Mouse (Mus musculus) adrenal gland (tissue): ENCODE results near the gene Gm5447.

Source experiments
- intact Hi-C: fragments of 180-260 bp; cut with DNase I; formaldehyde crosslinking; loops from one replicate; pipeline ENCODE4 v1.15.1; 2025

Gm5447 gene

GRCm38 (mm10) chr13:30985598-30986466 lies 11.8 kb downstream of the Gm5447 start:
- intact Hi-C loops: loop anchor here (5.0 kb wide), 2 partner anchors 84 to 671 kb away; no protein-coding TSS in a partner anchor

GRCm38 (mm10) chr13:30986934-30987455 lies 13.0 kb downstream of the Gm5447 start:
- intact Hi-C loops: loop anchor here (5.0 kb wide), 2 partner anchors 85 to 670 kb away; no protein-coding TSS in a partner anchor

DNA sequence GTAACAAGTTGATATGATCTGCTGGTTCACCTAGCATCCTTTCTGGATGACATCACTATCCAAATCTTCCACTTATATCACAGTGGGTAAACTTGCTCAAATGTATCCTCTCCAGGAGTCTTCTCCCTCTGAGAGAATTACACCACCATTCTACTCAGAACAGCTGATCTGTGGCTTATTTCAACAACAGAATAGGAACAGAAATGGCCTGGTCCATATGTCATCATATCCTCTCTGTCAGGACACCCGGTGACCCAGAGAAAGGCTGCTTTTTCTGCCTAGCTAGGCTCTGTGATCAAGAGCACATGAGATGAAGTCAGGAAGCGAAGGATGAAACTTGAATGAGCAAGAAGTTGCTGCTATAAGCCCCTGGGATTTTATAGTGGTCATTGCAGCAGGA lies 13.7 kb downstream of the Gm5447 start:
- intact Hi-C loops: loop anchor here (5.0 kb wide), 2 partner anchors 85 to 670 kb away; no protein-coding TSS in a partner anchor

DNA sequence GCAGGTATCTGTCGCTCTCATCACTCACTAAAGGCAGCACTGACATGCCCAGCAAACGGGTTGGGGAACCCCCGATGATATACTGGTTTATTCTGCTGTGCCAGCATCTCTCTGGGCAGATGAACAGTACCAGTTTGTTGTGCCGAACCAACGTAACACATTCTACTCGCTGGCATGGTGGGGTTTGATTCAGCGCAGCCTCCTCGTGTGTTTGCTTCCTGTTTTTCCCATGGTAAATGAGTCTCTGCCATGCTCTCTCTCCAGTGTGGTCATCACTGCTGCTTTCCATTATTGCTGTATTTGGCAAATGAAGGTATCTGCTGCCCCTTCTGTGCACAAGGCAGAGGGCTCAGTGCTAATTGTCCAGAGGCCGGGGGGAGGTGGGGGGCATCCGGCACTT lies 15.7 kb downstream of the Gm5447 start:
- intact Hi-C loops: loop anchor here (5.0 to 10.0 kb wide), 3 partner anchors 87 to 668 kb away; no protein-coding TSS in a partner anchor

GRCm38 (mm10) chr13:30990233-30990632 lies 16.2 kb downstream of the Gm5447 start:
- intact Hi-C loops: loop anchor here (10.0 kb wide), 1 partner anchor 625 kb away; no protein-coding TSS in a partner anchor

GRCm38 (mm10) chr13:30993819-30994218 lies 19.8 kb downstream of the Gm5447 start:
- intact Hi-C loops: loop anchor here (10.0 kb wide), 1 partner anchor 621 kb away; no protein-coding TSS in a partner anchor

DNA sequence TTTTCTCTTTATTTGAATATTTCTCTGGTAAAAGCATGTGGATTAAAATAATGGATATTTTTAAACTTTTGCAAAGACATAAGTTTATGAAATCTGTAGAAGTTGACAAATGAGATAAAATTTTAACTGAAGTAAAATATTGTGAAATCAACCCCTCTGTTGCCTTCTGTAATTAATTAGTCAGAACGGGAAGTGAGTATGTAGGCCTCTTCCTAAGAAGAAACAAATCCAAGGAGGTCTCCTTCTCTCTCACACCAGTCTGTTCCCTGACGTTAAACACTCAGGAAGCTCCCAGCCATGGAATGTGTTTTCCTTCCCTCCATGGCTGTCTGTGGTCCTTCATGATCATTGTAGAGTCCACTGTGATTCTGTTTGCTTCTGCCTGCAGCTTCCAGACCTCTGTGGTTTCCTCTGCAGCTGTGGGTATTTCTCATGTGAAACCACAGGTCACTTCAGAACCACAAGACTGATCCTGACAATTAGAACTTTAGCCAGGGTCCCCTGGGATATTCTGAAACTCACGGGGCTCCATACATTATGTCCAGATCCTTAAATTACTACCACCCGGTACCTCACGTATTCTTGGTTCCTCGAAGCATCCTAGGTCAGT lies 20.4 kb downstream of the Gm5447 start:
- intact Hi-C loops: loop anchor here (10.0 kb wide), 1 partner anchor 620 kb away; no protein-coding TSS in a partner anchor

DNA sequence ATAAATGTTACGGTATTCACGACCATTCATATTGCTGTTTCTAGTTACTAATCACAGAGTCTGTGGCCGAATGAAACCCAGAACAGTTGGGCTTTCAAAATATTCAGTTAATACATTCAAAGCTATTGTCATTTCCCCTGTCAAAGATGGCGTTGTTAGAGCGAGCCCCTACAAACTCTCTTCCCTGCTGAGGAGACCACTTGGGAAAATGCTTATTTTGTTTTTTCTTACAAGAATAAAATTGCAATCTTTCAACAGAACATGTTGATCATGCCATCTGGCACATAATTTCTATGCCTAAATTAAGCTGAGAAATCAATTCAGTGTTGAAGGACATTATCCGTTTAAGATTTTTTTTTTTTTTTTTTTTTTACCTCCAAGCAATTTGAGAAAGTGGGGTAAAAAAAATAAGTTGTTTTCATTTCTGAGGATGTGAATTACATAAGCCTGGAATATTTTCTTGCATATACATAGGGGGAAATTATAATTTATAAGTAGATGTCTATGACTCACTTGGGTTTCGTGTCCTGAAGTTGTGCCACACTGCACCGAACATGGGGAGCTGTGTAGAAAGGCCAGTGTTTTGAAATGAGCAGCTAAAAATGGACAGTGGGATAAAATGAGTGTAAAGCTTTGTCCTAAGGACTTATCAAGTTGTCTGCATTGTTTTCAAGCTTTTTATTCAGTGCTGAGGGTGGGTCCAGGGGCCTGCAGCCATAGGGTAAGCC lies 23.7 kb downstream of the Gm5447 start:
- intact Hi-C loops: loop anchor here (10.0 kb wide), 1 partner anchor 617 kb away; no protein-coding TSS in a partner anchor

DNA sequence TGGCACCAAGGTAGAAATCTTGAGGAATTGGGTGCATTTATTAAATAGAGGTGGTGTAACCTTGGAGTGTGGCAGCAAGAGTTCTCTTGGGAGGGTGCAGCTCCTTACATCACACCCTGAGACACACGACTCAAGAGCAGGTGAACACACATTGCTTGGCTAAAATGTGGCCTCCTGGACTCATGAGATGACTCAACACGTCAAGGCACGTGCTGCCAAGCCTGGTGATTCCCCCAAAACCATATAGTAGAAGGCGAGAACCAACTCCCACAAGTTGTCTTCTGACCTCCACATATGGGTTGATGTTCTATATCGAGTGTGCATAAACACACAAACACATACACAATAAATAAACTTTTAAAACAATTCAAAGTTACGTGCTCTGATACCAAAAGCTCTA lies 25.8 kb downstream of the Gm5447 start:
- intact Hi-C loops: loop anchor here (10.0 kb wide), 1 partner anchor 615 kb away; no protein-coding TSS in a partner anchor

DNA sequence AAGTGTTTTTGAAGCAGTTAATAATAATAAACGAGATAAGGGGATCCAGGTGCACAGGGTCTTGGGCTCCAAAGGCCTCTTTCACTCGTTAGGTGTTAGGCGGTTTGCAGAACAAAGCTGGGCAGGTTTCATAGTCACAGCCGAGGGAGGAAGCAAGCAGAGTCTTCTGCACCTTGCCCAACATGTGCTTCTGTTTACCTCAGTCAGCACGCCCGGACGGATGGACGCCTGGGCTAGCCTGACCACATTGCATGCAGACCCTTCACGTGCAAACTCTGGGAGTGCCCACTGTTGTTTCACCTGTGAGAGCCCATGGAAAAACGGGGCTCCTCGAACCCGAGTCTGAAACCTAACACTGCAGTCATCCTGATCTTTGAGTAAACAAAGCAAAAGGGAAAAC lies 30.5 kb downstream of the Gm5447 start:
- intact Hi-C loops: no loop called here

- intact Hi-C loops: no loop called here
These were observed 31.0 kb downstream of the Gm5447 start for GRCm38 (mm10) chr13:31004995-31005394.

DNA sequence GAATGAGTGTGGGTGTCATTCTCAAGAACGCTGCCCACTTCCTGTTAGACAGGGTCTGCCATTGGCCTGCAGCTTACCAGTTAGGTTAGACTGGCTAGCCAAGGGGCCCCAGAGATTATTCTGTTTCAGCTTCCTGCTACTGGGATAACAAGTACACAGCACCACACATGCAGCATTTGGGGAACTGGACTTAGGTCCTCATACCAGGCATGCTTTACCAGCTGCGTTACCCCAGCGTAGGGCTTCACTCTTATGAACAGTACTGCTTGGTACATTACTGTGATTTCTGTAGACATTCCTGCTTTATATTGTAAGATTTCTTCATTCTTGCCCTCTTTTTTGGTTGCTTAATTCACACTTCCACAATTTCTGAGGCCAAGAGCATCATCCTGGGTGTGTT lies 43.5 kb downstream of the Gm5447 start:
- intact Hi-C loops: no loop called here

DNA sequence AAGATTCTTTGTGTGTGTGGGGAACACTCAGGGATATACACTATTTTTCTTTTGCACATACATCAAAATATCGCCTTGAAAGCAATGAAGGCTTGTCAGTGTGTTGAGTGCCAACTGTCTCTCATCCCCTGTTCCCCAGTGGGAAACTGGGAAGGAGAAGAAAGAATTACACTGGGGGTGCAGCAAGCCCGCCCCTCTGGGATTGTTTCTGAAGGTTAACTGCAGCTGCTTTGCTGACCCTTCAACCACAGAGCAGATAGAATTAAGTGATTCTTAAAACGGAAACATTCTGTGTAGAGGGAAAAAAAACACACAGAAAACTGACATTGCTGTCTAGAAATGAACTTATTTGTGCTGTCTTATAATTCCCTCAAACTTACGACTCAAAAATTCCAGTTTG lies 47.5 kb downstream of the Gm5447 start:
- intact Hi-C loops: no loop called here

DNA sequence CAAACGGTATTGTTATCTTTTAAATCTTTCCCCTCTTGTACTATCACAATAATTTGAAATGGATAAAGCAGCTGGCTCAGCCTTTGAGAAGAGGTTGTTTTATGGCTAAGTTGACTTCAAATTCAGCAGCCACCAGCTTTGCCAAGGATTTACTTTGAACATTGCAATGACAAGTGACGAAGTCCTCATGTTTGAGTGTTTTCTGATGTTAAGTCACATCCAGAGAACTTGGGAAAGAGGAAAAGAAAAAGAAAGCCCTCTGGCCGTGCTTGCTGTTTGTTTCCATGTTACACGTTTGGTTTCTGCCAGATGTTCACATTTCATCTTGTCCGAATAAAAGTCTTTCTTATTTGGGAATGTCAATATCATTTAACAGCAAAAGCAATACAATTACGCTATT lies 47.9 kb downstream of the Gm5447 start:
- intact Hi-C loops: no loop called here

DNA sequence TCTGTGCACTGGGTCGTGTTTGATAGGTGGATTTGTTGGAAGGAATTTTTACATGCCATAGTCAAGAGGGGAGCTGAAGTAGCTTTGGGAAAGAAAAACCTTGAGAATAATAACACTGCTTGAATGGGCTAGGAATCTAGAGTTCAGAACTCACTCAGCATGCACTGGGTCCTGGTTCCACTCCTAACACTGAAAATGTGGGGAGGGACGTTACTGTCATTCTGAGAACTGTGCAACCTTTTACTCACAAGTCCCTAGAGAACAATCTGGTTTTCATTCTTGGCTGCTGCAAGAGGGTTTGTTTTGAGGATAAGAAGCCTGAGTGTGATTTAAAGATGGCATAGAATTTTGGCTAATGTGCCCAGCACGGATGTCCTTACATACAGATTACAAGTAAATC lies 49.7 kb downstream of the Gm5447 start:
- intact Hi-C loops: no loop called here
